Mouse (Mus musculus): ENCODE data around the gene Itgae. TPM values are rescaled to one million over a fixed set of nuclear protein-coding genes. Genes with fewer than 3 reads are reported as not detected.

Gene Itgae
- polyA plus RNA-seq, 1 experiment from 2014 or later: 0.16 TPM

- no peaks in the 10 kb centered on the region for H3K9me3 ChIP-seq (ENCODE audit: control insufficient read depth, low read length)
- H3K36me3 ChIP-seq (ENCODE audit: control insufficient read depth, insufficient read depth, low read length): peaks cover 15% of the 10 kb centered on the region
- no peaks in the 10 kb centered on the region for H3K27me3 ChIP-seq (ENCODE audit: control insufficient read depth, insufficient read depth, low read length)
- no peak overlapping the region for H3K27ac ChIP-seq (ENCODE audit: low read depth, low read length)
- H3K9ac ChIP-seq (replicated peaks; ENCODE audit: low read depth, low read length): no peak overlapping the region
- ATAC-seq (ENCODE audit: low read depth): no peak
- no peaks in the 10 kb centered on the region for H3K4me1 ChIP-seq (ENCODE audit: control insufficient read depth, insufficient read depth, low read length)
- 94% methylated on average over 3 of the region's 3 CpGs for WGBS
- no peak overlapping the region for H3K4me2 ChIP-seq (ENCODE audit: low read depth, low read length)
- no peak overlapping the region for H3K4me3 ChIP-seq (ENCODE audit: low read depth, low read length)
These were observed 29.0 kb upstream of the Itgae start for GRCm38 (mm10) chr11:73061413-73061812.

GRCm38 (mm10) chr11:73071839-73072238 is 18.5 kb upstream of the Itgae start:
- H3K4me2 ChIP-seq (ENCODE audit: low read depth, low read length): no peak overlapping the region
- H3K9ac ChIP-seq (replicated peaks; ENCODE audit: low read depth, low read length): no peak overlapping the region
- peaks cover 61% of the 10 kb centered on the region for H3K36me3 ChIP-seq (ENCODE audit: control insufficient read depth, insufficient read depth, low read length)
- 90% methylated on average over 3 of the region's 3 CpGs for WGBS
- no peaks in the 10 kb centered on the region for H3K9me3 ChIP-seq (ENCODE audit: control insufficient read depth, low read length)
- H3K27me3 ChIP-seq (ENCODE audit: control insufficient read depth, insufficient read depth, low read length): no peaks in the 10 kb centered on the region
- no peak overlapping the region for H3K27ac ChIP-seq (ENCODE audit: low read depth, low read length)
- no peak overlapping the region for H3K4me3 ChIP-seq (ENCODE audit: low read depth, low read length)
- ATAC-seq (ENCODE audit: low read depth): no peak
- H3K4me1 ChIP-seq (ENCODE audit: control insufficient read depth, insufficient read depth, low read length): no peaks in the 10 kb centered on the region

GRCm38 (mm10) chr11:73076295-73076694 is 14.1 kb upstream of the Itgae start:
- 81% methylated on average over 4 of the region's 4 CpGs for WGBS
- Histone ChIP-seq H3K9me3 (ENCODE audit: control insufficient read depth, low read length) (no peaks in the 10 kb centered on the region), H3K9ac (replicated peaks; ENCODE audit: low read depth, low read length) (no peak overlapping the region), H3K36me3 (ENCODE audit: control insufficient read depth, insufficient read depth, low read length) (peaks cover 69% of the 10 kb centered on the region), H3K4me3 (ENCODE audit: low read depth, low read length) (no peak overlapping the region), H3K27me3 (ENCODE audit: control insufficient read depth, insufficient read depth, low read length) (no peaks in the 10 kb centered on the region), H3K4me2 (ENCODE audit: low read depth, low read length) (no peak overlapping the region), H3K4me1 (ENCODE audit: control insufficient read depth, insufficient read depth, low read length) (no peaks in the 10 kb centered on the region), H3K27ac (ENCODE audit: low read depth, low read length) (no peak overlapping the region)
- ATAC-seq (ENCODE audit: low read depth): no peak

GRCm38 (mm10) chr11:73076733-73077132 is 13.7 kb upstream of the Itgae start:
- no peak overlapping the region for H3K4me2 ChIP-seq (ENCODE audit: low read depth, low read length)
- no peak overlapping the region for H3K4me3 ChIP-seq (ENCODE audit: low read depth, low read length)
- H3K9ac ChIP-seq (replicated peaks; ENCODE audit: low read depth, low read length): no peak overlapping the region
- H3K36me3 ChIP-seq (ENCODE audit: control insufficient read depth, insufficient read depth, low read length): peaks cover 72% of the 10 kb centered on the region
- H3K4me1 ChIP-seq (ENCODE audit: control insufficient read depth, insufficient read depth, low read length): no peaks in the 10 kb centered on the region
- no peaks in the 10 kb centered on the region for H3K27me3 ChIP-seq (ENCODE audit: control insufficient read depth, insufficient read depth, low read length)
- no peak for ATAC-seq (ENCODE audit: low read depth)
- 73% methylated on average over 4 of the region's 4 CpGs for WGBS
- no peaks in the 10 kb centered on the region for H3K9me3 ChIP-seq (ENCODE audit: control insufficient read depth, low read length)
- H3K27ac ChIP-seq (ENCODE audit: low read depth, low read length): no peak overlapping the region

- no peak overlapping the region for H3K4me3 ChIP-seq (ENCODE audit: low read depth, low read length)
- WGBS: 94% methylated on average over 6 of the region's 6 CpGs
- ATAC-seq (ENCODE audit: low read depth): no peak
These were observed 13.1 kb upstream of the Itgae start for GRCm38 (mm10) chr11:73077211-73077720.

GRCm38 (mm10) chr11:73078615-73079014 is 11.8 kb upstream of the Itgae start:
- no peak overlapping the region for H3K4me3 ChIP-seq (ENCODE audit: low read depth, low read length)
- ATAC-seq (ENCODE audit: low read depth): no peak
- H3K4me2 ChIP-seq (ENCODE audit: low read depth, low read length): no peak overlapping the region
- H3K36me3 ChIP-seq (ENCODE audit: control insufficient read depth, insufficient read depth, low read length): peaks cover 67% of the 10 kb centered on the region
- no peaks in the 10 kb centered on the region for H3K27me3 ChIP-seq (ENCODE audit: control insufficient read depth, insufficient read depth, low read length)
- WGBS: 96% methylated on average over 8 of the region's 8 CpGs
- H3K9me3 ChIP-seq (ENCODE audit: control insufficient read depth, low read length): no peaks in the 10 kb centered on the region
- no peaks in the 10 kb centered on the region for H3K4me1 ChIP-seq (ENCODE audit: control insufficient read depth, insufficient read depth, low read length)
- no peak overlapping the region for H3K9ac ChIP-seq (replicated peaks; ENCODE audit: low read depth, low read length)
- no peak overlapping the region for H3K27ac ChIP-seq (ENCODE audit: low read depth, low read length)

More at GRCm38 (mm10) chr11:73077211-73077720, 13.1 kb upstream of the Itgae start:
- no peak overlapping the region for H3K27ac ChIP-seq (ENCODE audit: low read depth, low read length)
- no peak overlapping the region for H3K4me2 ChIP-seq (ENCODE audit: low read depth, low read length)
- H3K27me3 ChIP-seq (ENCODE audit: control insufficient read depth, insufficient read depth, low read length): no peaks in the 10 kb centered on the region
- H3K36me3 ChIP-seq (ENCODE audit: control insufficient read depth, insufficient read depth, low read length): peaks cover 72% of the 10 kb centered on the region
- no peak overlapping the region for H3K9ac ChIP-seq (replicated peaks; ENCODE audit: low read depth, low read length)
- H3K4me1 ChIP-seq (ENCODE audit: control insufficient read depth, insufficient read depth, low read length): no peaks in the 10 kb centered on the region
- H3K9me3 ChIP-seq (ENCODE audit: control insufficient read depth, low read length): no peaks in the 10 kb centered on the region

GRCm38 (mm10) chr11:73080306-73080705 is 10.1 kb upstream of the Itgae start:
- H3K27ac ChIP-seq (ENCODE audit: low read depth, low read length): no peak overlapping the region
- 97% methylated on average over 3 of the region's 3 CpGs for WGBS
- peaks cover 50% of the 10 kb centered on the region for H3K36me3 ChIP-seq (ENCODE audit: control insufficient read depth, insufficient read depth, low read length)
- H3K9ac ChIP-seq (replicated peaks; ENCODE audit: low read depth, low read length): no peak overlapping the region
- no peaks in the 10 kb centered on the region for H3K27me3 ChIP-seq (ENCODE audit: control insufficient read depth, insufficient read depth, low read length)
- no peaks in the 10 kb centered on the region for H3K4me1 ChIP-seq (ENCODE audit: control insufficient read depth, insufficient read depth, low read length)
- H3K4me2 ChIP-seq (ENCODE audit: low read depth, low read length): no peak overlapping the region
- H3K4me3 ChIP-seq (ENCODE audit: low read depth, low read length): no peak overlapping the region
- H3K9me3 ChIP-seq (ENCODE audit: control insufficient read depth, low read length): no peaks in the 10 kb centered on the region
- no peak for ATAC-seq (ENCODE audit: low read depth)

- no peaks in the 10 kb centered on the region for H3K27me3 ChIP-seq (ENCODE audit: control insufficient read depth, insufficient read depth, low read length)
- no peak for ATAC-seq (ENCODE audit: low read depth)
- WGBS: 82% methylated on average over 6 of the region's 6 CpGs
- H3K4me1 ChIP-seq (ENCODE audit: control insufficient read depth, insufficient read depth, low read length): no peaks in the 10 kb centered on the region
- no peak overlapping the region for H3K4me2 ChIP-seq (ENCODE audit: low read depth, low read length)
- H3K36me3 ChIP-seq (ENCODE audit: control insufficient read depth, insufficient read depth, low read length): peaks cover 16% of the 10 kb centered on the region
- H3K27ac ChIP-seq (ENCODE audit: low read depth, low read length): peak overlapping the region; percentile 18; the same call in 1 of the 2 replicates
- H3K9me3 ChIP-seq (ENCODE audit: control insufficient read depth, low read length): no peaks in the 10 kb centered on the region
- H3K9ac ChIP-seq (replicated peaks; ENCODE audit: low read depth, low read length): no peak overlapping the region
- no peak overlapping the region for H3K4me3 ChIP-seq (ENCODE audit: low read depth, low read length)
These were observed 6.1 kb upstream of the Itgae start for GRCm38 (mm10) chr11:73084303-73084702.

- ATAC-seq (ENCODE audit: low read depth): no peak
- H3K27me3 ChIP-seq (ENCODE audit: control insufficient read depth, insufficient read depth, low read length): no peaks in the 10 kb centered on the region
- H3K9me3 ChIP-seq (ENCODE audit: control insufficient read depth, low read length): no peaks in the 10 kb centered on the region
- 62% methylated on average over 10 of the region's 10 CpGs for WGBS
- H3K9ac ChIP-seq (replicated peaks; ENCODE audit: low read depth, low read length): no peak overlapping the region
- H3K4me2 ChIP-seq (ENCODE audit: low read depth, low read length): no peak overlapping the region
- H3K27ac ChIP-seq (ENCODE audit: low read depth, low read length): peak overlapping the region; percentile 18; the same call in 1 of the 2 replicates
- H3K4me1 ChIP-seq (ENCODE audit: control insufficient read depth, insufficient read depth, low read length): no peaks in the 10 kb centered on the region
- no peak overlapping the region for H3K4me3 ChIP-seq (ENCODE audit: low read depth, low read length)
- H3K36me3 ChIP-seq (ENCODE audit: control insufficient read depth, insufficient read depth, low read length): peaks cover 12% of the 10 kb centered on the region; the same call in 1 of the 2 replicates
These were observed 5.6 kb upstream of the Itgae start for GRCm38 (mm10) chr11:73084804-73085231.
